Comparison of ENCODE assay signal across 8 mouse cellular contexts in genomic region chr8:111732004-111732403, GRCm38 (mm10). TPM values are rescaled to one million over a fixed set of nuclear protein-coding genes. Genes with fewer than 3 reads are reported as not detected.
DNase-seq lines count a peak whose midpoint lies in the region; ATAC-seq lines count a peak whose summit lies in the region.

No protein-coding gene starts in this region.

- peak overlapping the region; percentile 74 for H3K4me3 ChIP-seq in hindbrain, embryonic 11.5 days (ENCODE audit: low read depth, low read length)
- peak overlapping the region; percentile 79 for H3K4me3 ChIP-seq in lung, embryonic 16.5 days (ENCODE audit: low read length)

- peak overlapping the region; percentile 80 for H3K27ac ChIP-seq in hindbrain, embryonic 11.5 days (ENCODE audit: low read depth, low read length)
- H3K27ac ChIP-seq in lung, embryonic 16.5 days (ENCODE audit: low read length) = peak overlapping the region; percentile 95

- peak; percentile 92 for ATAC-seq in hindbrain, embryonic 11.5 days (ENCODE audit: low FRiP score)
- peak; percentile 93 for ATAC-seq in lung, embryonic 16.5 days (ENCODE audit: low read depth)

- no peaks in the 10 kb centered on the region for H3K9me3 ChIP-seq in hindbrain, embryonic 11.5 days (ENCODE audit: control insufficient read depth, low read length)
- H3K9me3 ChIP-seq in lung, embryonic 16.5 days (ENCODE audit: control insufficient read depth, low read length) = no peaks in the 10 kb centered on the region

- H3K36me3 ChIP-seq in hindbrain, embryonic 11.5 days (ENCODE audit: control insufficient read depth, insufficient read depth, low read length) = no peaks in the 10 kb centered on the region
- no peaks in the 10 kb centered on the region for H3K36me3 ChIP-seq in lung, embryonic 16.5 days (ENCODE audit: control insufficient read depth, insufficient read depth, low read length)

- peak overlapping the region; percentile 97 for H3K4me2 ChIP-seq in hindbrain, embryonic 11.5 days (replicated peaks; ENCODE audit: low read depth, low read length)
- peak overlapping the region; percentile 88 for H3K4me2 ChIP-seq in lung, embryonic 16.5 days (ENCODE audit: low read depth, low read length)

- WGBS in hindbrain, embryonic 11.5 days = under 1% methylated on average over 34 of the region's 41 CpGs
- 0% methylated on average over 20 of the region's 41 CpGs for WGBS in lung, embryonic 16.5 days

- no peaks in the 10 kb centered on the region for H3K27me3 ChIP-seq in hindbrain, embryonic 11.5 days (ENCODE audit: control insufficient read depth, insufficient read depth, low read length)
- H3K27me3 ChIP-seq in lung, embryonic 16.5 days (ENCODE audit: control insufficient read depth, insufficient read depth, low read depth, low read length) = no peaks in the 10 kb centered on the region

- H3K4me1 ChIP-seq in hindbrain, embryonic 11.5 days (replicated peaks; ENCODE audit: control insufficient read depth, insufficient read depth, low read length) = peaks cover 48% of the 10 kb centered on the region
- H3K4me1 ChIP-seq in lung, embryonic 16.5 days (replicated peaks; ENCODE audit: control insufficient read depth, insufficient read depth, low read length) = peaks cover 86% of the 10 kb centered on the region

- DNase-seq in NIH3T3 (ENCODE audit: low read depth) = peak; percentile 98
- DNase-seq in cerebellum, postnatal 10 days = peak; percentile 97 to 98
- DNase-seq in frontal cortex, adult 2 months (ENCODE audit: extremely low spot score in 1 of 2, low spot score in 1 of 2) = peak; percentile 88 to 97
- DNase-seq in hindbrain, embryonic 11.5 days (ENCODE audit: low spot score) = peak; percentile 97
- peak; percentile 95 for DNase-seq in layer of hippocampus, adult 9-11 months
- DNase-seq in ovary, postnatal 10 days (ENCODE audit: low spot score) = peak; percentile 98
- peak; percentile 75 for DNase-seq in thymus, postnatal 0 days (ENCODE audit: low spot score)

- peak overlapping the region; percentile 77 for H3K9ac ChIP-seq in hindbrain, embryonic 11.5 days (ENCODE audit: low read depth, low read length)
- H3K9ac ChIP-seq in lung, embryonic 16.5 days (ENCODE audit: low read length) = peak overlapping the region; percentile 91

RNA-seq across cellular contexts. Expression of gene Bcar1, which starts 11.6 kb away (rescaled TPM):
- polyA plus RNA-seq in frontal cortex, adult 2 months (2012; rRNA removed) = 42.1 and 44.2 TPM in 2 replicates
- 43.3 and 47.3 TPM in 2 replicates for polyA plus RNA-seq in hindbrain, embryonic 11.5 days (2014; fragmentation: Nextera tagmentation; extraction: Ambion mirVana)
- polyA plus RNA-seq in lung, embryonic 16.5 days (2015; fragmentation: Nextera tagmentation; extraction: Ambion mirVana) = 49.2 and 52.1 TPM in 2 replicates
- polyA plus RNA-seq in thymus, postnatal 0 days (2015; fragmentation: Nextera tagmentation; extraction: Ambion mirVana) = 4.1 TPM in 2 replicates

RNA-seq across cellular contexts. Expression of gene Ctrb1, which starts 41.2 kb away (rescaled TPM):
- polyA plus RNA-seq in frontal cortex, adult 2 months (2012; rRNA removed) = 0.24 and 0.25 TPM in 2 replicates
- not detected in 2 replicates for polyA plus RNA-seq in hindbrain, embryonic 11.5 days (2014; fragmentation: Nextera tagmentation; extraction: Ambion mirVana)
- 1.2 TPM in 1 of 2 replicates, not detected in the other for polyA plus RNA-seq in lung, embryonic 16.5 days (2015; fragmentation: Nextera tagmentation; extraction: Ambion mirVana)
- 1.1 TPM in 2 replicates for polyA plus RNA-seq in thymus, postnatal 0 days (2015; fragmentation: Nextera tagmentation; extraction: Ambion mirVana)

Comparison
In these comparisons a context has a peak if more than half of its experiments do, and no peak if none do; other contexts are left out.
1. Peak in every context shown above with its lines: DNase-seq, ATAC-seq, H3K4me3 ChIP-seq and H3K27ac ChIP-seq.